Mouse (Mus musculus) kidney, postnatal 0 days (tissue): ENCODE measurements around the gene Ece1. TPM values are rescaled to one million over a fixed set of nuclear protein-coding genes. Genes with fewer than 3 reads are reported as not detected.

ENCODE experiments used
- ATAC-seq: fragments of 200-750 bp; cut with Nextera tagmentation; replicated peaks from 2 replicates; pipeline ENCODE4 v1.8.0; 2017; ENCODE audit warnings: low read depth, moderate number of reproducible peaks, moderate TSS enrichment, moderate library complexity; ENCODE audit not compliant: low FRiP score
- DNase-seq: peaks from one replicate; pipeline ENCODE4 v3.0.0-alpha.2; 2016; ENCODE audit warnings: low spot score
- H3K27ac ChIP-seq: fragments of 300-500 bp; sonication (generic); 2 replicates; pipeline ENCODE4 v1.5.1; 2014; ENCODE audit warnings: mild to moderate bottlenecking
- H3K27me3 ChIP-seq: fragments of 300-500 bp; sonication (generic); 2 replicates; pipeline ENCODE4 v1.6.1; 2014; ENCODE audit warnings: low read length, mixed read lengths; ENCODE audit not compliant: insufficient read depth
- H3K36me3 ChIP-seq: fragments of 300-500 bp; sonication (generic); 2 replicates; pipeline ENCODE4 v1.6.1; 2014; ENCODE audit warnings: low read length, mixed read lengths; ENCODE audit not compliant: insufficient read depth
- H3K4me1 ChIP-seq: fragments of 300-500 bp; sonication (generic); replicated peaks from 2 replicates; pipeline ENCODE4 v1.6.1; 2014; ENCODE audit warnings: antibody characterized with exemption, low read length, mixed read lengths; ENCODE audit not compliant: insufficient read depth
- H3K4me2 ChIP-seq: fragments of 300-500 bp; sonication (generic); 2 replicates; pipeline ENCODE4 v1.6.1; 2014; ENCODE audit warnings: mild to moderate bottlenecking, low read length, moderate library complexity, mixed read lengths
- H3K4me3 ChIP-seq: fragments of 300-500 bp; sonication (generic); replicated peaks from 2 replicates; pipeline ENCODE4 v1.5.1; 2014; ENCODE audit warnings: low read depth, low read length
- H3K9ac ChIP-seq: fragments of 300-500 bp; sonication (generic); 2 replicates; pipeline ENCODE4 v1.6.1; 2014; ENCODE audit warnings: low read depth, low read length
- H3K9me3 ChIP-seq: fragments of 300-500 bp; sonication (generic); replicated peaks from 2 replicates; pipeline ENCODE4 v1.6.1; 2016; ENCODE audit warnings: low read length, inconsistent platforms, mixed read lengths
- CTCF ChIP-seq: IDR thresholded peaks from 2 replicates; pipeline ENCODE4 v1.5.1; 2016; ENCODE audit warnings: antibody characterized with exemption, low read depth, mild to moderate bottlenecking, moderate library complexity
- WGBS: fragments of 180-500 bp; shearing (Covaris S2); extraction: QIAGEN DNeasy Blood & Tissue Kit; methylation state at CpG from one replicate; pipeline ENCODE4 v1.1.7; 2014; 5-methylcytosine and 5-hydroxymethylcytosine counted together
- polyA plus RNA-seq: library from polyadenylated mRNA; unstranded; fragments of >200 nt; fragmentation: Nextera tagmentation; extraction: Ambion mirVana; gene quantifications from 2 replicates; pipeline ENCODE4 v1.2.1, GENCODE M21; 2015

Ece1 gene
- polyA plus RNA-seq, 1 experiment from 2014 or later, result 40.8 TPM

DNA sequence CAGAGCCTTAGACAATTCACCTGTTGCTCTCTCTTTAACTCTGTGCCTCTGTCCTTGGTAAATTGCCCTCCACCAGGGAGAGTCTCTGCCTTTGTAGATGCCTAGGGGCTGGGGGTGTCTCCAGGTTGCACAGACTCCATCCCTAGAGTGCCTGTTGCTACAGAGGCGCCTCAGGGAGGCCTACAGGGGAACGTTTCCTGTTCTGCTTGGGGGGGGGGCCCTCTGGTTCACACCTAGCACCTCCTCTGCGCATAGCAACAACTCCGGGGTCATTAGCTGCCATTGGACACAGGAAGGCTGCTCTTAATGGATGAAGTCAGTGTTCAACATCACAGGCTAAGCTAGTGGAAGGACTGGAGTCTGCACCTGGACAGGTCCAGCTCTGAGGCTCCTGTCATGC is 12.8 kb downstream of the Ece1 start:
- H3K27me3 ChIP-seq, result no peaks in the 10 kb centered on the region
- ATAC-seq (no peak), DNase-seq (no peak)
- no peak overlapping the region for H3K27ac ChIP-seq
- H3K9ac ChIP-seq, result no peak overlapping the region
- no peak overlapping the region for H3K4me3 ChIP-seq
- peaks cover 10% of the 10 kb centered on the region; the same call in 1 of the 2 replicates for H3K4me1 ChIP-seq
- no peaks in the 10 kb centered on the region for H3K9me3 ChIP-seq
- H3K4me2 ChIP-seq, result no peak overlapping the region
- WGBS, result 25% methylated on average over 4 of the region's 4 CpGs
- no peak for TF ChIP-seq CTCF
- H3K36me3 ChIP-seq, result no peaks in the 10 kb centered on the region

DNA sequence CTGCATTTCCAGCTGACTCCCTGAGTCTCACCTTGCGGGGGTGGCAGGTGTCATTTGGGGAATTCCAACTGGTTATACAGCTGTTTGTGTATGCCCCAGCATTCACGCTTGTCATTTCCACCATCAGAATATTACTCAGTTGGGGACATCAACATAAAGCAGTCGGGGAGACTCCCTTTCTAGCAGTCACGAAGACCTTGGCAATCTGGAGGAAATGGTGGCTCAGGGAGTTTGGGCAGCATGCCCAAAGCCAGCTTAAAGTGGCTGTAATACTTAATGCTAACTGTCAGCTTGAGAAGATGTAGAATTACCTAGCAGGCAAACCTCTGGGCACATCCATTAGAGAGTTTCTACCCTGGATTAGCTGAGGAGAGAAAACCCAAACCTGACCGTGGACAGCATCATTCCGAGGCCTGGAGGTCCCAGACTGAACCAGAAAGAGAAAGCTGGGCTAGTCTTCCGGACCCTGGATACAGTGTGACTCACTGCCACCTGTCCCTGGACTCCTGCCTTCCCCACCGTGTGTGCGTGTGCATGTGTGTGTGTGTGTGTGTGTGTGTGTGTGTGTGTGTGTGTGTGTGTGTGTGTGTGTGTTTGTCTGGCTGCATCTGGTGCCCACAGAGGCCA is 13.5 kb downstream of the Ece1 start:
- no peaks in the 10 kb centered on the region for H3K27me3 ChIP-seq
- no peak for TF ChIP-seq CTCF
- ATAC-seq (no peak), DNase-seq (no peak)
- WGBS, result 80% methylated on average over 9 of the region's 9 CpGs
- H3K9ac ChIP-seq, result no peak overlapping the region
- no peaks in the 10 kb centered on the region for H3K9me3 ChIP-seq
- H3K4me2 ChIP-seq, result no peak overlapping the region
- no peaks in the 10 kb centered on the region for H3K36me3 ChIP-seq
- no peak overlapping the region for H3K27ac ChIP-seq
- H3K4me3 ChIP-seq, result no peak overlapping the region
- H3K4me1 ChIP-seq, result peaks cover 10% of the 10 kb centered on the region; the same call in 1 of the 2 replicates

DNA sequence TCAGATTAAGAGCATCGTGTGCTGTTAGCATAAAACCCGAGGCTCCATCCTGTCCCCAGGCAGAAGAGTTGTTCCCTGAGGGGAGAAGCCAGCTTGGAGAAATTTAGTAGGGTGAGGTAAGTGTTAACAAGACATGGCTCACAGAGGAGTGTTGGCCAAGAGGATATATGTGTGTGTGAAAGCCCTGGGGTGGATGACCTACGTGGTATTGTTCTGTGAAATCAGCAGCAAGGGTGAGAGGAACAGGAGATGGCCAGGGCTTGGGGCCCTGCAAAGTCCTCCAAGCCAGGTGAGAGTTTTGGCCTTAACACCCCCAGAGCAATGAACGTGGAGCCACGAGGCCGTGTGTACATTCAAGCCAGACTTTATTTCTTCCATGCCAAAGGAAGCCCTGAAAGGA is 14.8 kb downstream of the Ece1 start:
- no peaks in the 10 kb centered on the region for H3K9me3 ChIP-seq
- no peak overlapping the region for H3K9ac ChIP-seq
- H3K4me3 ChIP-seq, result no peak overlapping the region
- H3K36me3 ChIP-seq, result no peaks in the 10 kb centered on the region
- H3K27ac ChIP-seq, result no peak overlapping the region
- 55% methylated on average over 6 of the region's 6 CpGs for WGBS
- DNase-seq (no peak), ATAC-seq (no peak)
- no peak for TF ChIP-seq CTCF
- no peaks in the 10 kb centered on the region for H3K27me3 ChIP-seq
- no peak overlapping the region for H3K4me2 ChIP-seq
- peaks cover 10% of the 10 kb centered on the region; the same call in 1 of the 2 replicates for H3K4me1 ChIP-seq

DNA sequence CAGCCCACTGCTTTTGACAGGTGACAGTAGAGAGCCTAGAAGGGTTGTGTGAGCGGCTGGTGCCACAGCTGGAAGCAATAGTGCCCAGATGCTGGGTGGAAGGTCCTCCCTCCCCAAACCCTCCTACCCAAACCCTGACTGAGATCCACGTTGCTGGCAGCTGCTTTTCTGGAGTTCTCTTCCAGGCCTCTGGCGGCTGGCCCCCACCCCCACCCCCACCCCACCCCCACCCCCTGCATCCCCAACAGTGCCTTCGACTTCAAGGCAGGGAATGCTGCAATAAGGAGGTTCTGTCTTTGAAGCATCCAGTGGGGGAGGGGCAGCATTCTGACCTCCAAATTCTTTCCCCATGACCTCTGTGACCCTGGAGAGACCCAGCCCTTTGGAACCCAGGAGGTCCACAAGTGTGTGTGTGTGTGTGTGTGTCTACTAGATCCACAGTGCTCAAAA is 15.4 kb downstream of the Ece1 start:
- H3K4me3 ChIP-seq, result no peak overlapping the region
- no peak for DNase-seq
- H3K27ac ChIP-seq, result no peak overlapping the region
- ATAC-seq, result no peak
- WGBS, result 43% methylated on average over 4 of the region's 4 CpGs
- H3K9me3 ChIP-seq, result no peaks in the 10 kb centered on the region
- H3K9ac ChIP-seq, result no peak overlapping the region
- no peak for TF ChIP-seq CTCF
- peaks cover 10% of the 10 kb centered on the region; the same call in 1 of the 2 replicates for H3K4me1 ChIP-seq
- no peak overlapping the region for H3K4me2 ChIP-seq
- H3K36me3 ChIP-seq, result no peaks in the 10 kb centered on the region
- H3K27me3 ChIP-seq, result no peaks in the 10 kb centered on the region

DNA sequence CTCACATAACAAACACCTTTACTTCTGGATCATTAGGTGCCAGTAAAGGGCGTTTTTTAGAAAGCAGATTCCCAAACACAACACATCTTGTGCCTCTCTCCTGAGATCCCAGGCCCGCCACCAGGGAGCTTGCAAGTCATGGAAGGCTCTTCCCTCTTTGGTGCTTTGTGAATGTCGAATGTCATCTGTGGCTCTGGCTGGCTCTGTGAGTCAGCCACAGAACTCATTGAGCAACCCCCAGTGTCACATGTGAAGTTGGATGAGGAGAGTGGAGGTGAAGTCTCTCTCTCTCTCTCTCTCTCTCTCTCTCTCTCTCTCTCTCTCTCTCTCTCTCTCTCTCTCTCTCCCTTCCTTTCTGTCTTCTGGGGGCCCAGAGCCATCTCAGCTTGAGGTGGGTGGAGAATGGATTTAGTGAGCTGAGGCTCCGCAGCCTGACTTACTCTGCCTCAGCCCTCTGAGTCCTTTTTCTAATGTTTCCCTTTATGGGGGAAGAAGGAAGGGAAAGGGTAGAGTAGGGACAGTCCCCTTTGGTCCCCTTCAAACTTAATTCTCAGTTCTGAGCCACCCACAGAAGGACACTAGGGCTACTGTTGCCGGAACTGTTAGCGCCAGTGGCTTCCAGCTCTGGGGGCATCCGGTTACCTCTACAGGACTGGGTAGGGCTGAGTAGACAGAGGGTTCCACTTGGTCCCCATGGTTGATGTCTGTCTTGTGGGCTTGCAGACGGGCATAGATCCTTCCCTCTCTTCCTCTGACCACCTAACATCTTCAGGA is 17.5 kb downstream of the Ece1 start:
- Histone ChIP-seq H3K4me2 (no peak overlapping the region), H3K9ac (no peak overlapping the region), H3K27me3 (no peaks in the 10 kb centered on the region), H3K4me3 (no peak overlapping the region), H3K4me1 (peaks cover 6% of the 10 kb centered on the region; the same call in 1 of the 2 replicates), H3K9me3 (no peaks in the 10 kb centered on the region), H3K27ac (no peak overlapping the region), H3K36me3 (no peaks in the 10 kb centered on the region)
- 81% methylated on average over 8 of the region's 8 CpGs for WGBS
- ATAC-seq (no peak), DNase-seq (no peak)
- TF ChIP-seq CTCF, result no peak

DNA sequence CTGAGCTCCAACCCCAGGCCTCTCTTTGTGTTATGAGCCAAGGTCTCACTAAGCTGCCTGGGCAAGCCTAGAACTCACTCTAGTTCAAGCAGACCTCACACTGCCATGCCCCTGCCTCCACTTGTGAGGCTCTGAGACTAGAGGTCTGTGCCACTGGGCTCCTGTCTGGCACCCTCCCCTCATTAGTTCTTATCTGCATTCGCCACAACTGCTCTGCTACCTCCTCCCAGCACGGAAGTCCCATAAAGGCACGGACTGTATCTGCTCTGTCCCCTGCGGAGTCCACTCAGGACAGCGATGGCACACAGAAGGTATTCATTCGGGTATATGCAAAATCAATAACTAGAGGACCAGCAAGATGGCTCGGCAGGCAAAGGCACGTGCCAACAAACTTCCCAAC is 19.4 kb downstream of the Ece1 start:
- 94% methylated on average over 8 of the region's 8 CpGs for WGBS

More for the DNA sequence above, 19.4 kb downstream of the Ece1 start:
- H3K27ac ChIP-seq, result no peak overlapping the region
- H3K9me3 ChIP-seq, result no peaks in the 10 kb centered on the region
- TF ChIP-seq CTCF, result no peak
- DNase-seq (no peak), ATAC-seq (no peak)
- H3K36me3 ChIP-seq, result no peaks in the 10 kb centered on the region
- H3K4me2 ChIP-seq, result no peak overlapping the region
- H3K4me3 ChIP-seq, result no peak overlapping the region
- H3K4me1 ChIP-seq, result peaks cover 6% of the 10 kb centered on the region; the same call in 1 of the 2 replicates
- no peaks in the 10 kb centered on the region for H3K27me3 ChIP-seq
- H3K9ac ChIP-seq, result no peak overlapping the region
